Mouse (Mus musculus) small intestine, adult 2 months (tissue): ENCODE results near the gene Leo1.

ENCODE experiments used
- CTCF ChIP-seq: fragments of 200-500 bp; IDR thresholded peaks from 2 replicates; pipeline ENCODE4 v1.5.1; 2012; ENCODE audit warnings: low read depth, mild to moderate bottlenecking, control low read depth, inconsistent platforms, low read length, moderate library complexity, mixed read lengths; ENCODE audit not compliant: insufficient replicate concordance, insufficient read length; ENCODE audit errors: extremely low read depth
- POLR2A ChIP-seq: fragments of 200-500 bp; IDR thresholded peaks from 2 replicates; pipeline ENCODE4 v1.6.1; 2012; ENCODE audit warnings: low read depth, mild to moderate bottlenecking, control low read depth, inconsistent platforms, low read length, moderate library complexity

DNA sequence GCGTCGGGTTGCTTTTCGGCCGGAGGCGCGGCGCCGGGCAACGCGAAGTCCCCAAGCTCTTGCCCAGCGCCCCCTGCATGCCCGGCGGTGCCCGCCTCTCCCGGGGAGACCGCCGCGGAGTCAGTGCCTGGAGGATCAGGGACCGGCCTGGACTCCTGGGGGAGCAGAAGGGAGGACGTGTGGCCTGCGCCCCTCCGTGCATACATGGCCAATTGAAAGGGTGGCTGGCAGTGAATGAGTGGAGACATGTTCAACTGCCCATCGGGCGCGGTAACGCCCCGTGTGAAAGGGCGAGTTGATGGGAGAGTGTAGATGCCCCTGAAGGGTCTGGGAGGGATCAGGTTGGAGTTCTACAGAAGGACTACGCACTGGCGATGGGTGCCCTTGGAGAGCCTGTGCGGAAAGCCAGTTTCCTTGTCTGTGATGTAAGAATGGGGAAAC lies 387 bp downstream of the Leo1 start:
- no peak for TF ChIP-seq POLR2A
- no peak for TF ChIP-seq CTCF
